Mouse (Mus musculus): Measurements from ENCODE around the gene Tgm5. TPM values are rescaled to one million over a fixed set of nuclear protein-coding genes. Genes with fewer than 3 reads are reported as not detected.

Gene Tgm5
- total and polyA plus RNA-seq, 3 experiments = 0.11 TPM; not detected in 2

- H3K9me3 ChIP-seq (replicated peaks) = no peaks in the 10 kb centered on the region
- peak; percentile 71 for ATAC-seq (ENCODE audit: extremely low read depth, insufficient number of reproducible peaks, low FRiP score, poor library complexity, severe bottlenecking)
- no peak for TF ChIP-seq CTCF (IDR thresholded peaks at IDR 0.05; ENCODE audit: low read depth, low read length)
- TF ChIP-seq POLR2AphosphoS5 (IDR thresholded peaks at IDR 0.05; ENCODE audit: insufficient replicate concordance, low read depth, low read length) = no peak
- TF ChIP-seq GATA1 (IDR thresholded peaks at IDR 0.05; ENCODE audit: borderline replicate concordance, low read length) = no peak
- no peak for TF ChIP-seq GATA2 (IDR thresholded peaks at IDR 0.05; ENCODE audit: borderline replicate concordance, low read depth, low read length)
- peak; percentile 62 for TF ChIP-seq TAL1 (conservative IDR thresholded peaks at IDR 0.05; ENCODE audit: low read depth, low read length)
Observed at GRCm38 (mm10) chr2:121057997-121058396, 27.6 kb downstream of the Tgm5 start.

GRCm38 (mm10) chr2:121055915-121056314 is 29.7 kb downstream of the Tgm5 start:
- DNase-seq (ENCODE audit: low spot score) (no peak), ATAC-seq (ENCODE audit: extremely low read depth, insufficient number of reproducible peaks, low FRiP score, poor library complexity, severe bottlenecking) (no peak)
- TF ChIP-seq TAL1 (conservative IDR thresholded peaks at IDR 0.05; ENCODE audit: low read depth, low read length) = no peak
- TF ChIP-seq GATA1 (IDR thresholded peaks at IDR 0.05; ENCODE audit: borderline replicate concordance, low read length) = no peak
- TF ChIP-seq POLR2AphosphoS5 (IDR thresholded peaks at IDR 0.05; ENCODE audit: insufficient replicate concordance, low read depth, low read length) = no peak
- TF ChIP-seq CTCF (IDR thresholded peaks at IDR 0.05; ENCODE audit: low read depth, low read length) = no peak
- TF ChIP-seq GATA2 (IDR thresholded peaks at IDR 0.05; ENCODE audit: borderline replicate concordance, low read depth, low read length) = no peak

More at GRCm38 (mm10) chr2:121057997-121058396, 27.6 kb downstream of the Tgm5 start:
- DNase-seq (ENCODE audit: low spot score) = no peak
- peaks cover 5% of the 10 kb centered on the region; the same call in 1 of the 2 replicates for H3K27me3 ChIP-seq (ENCODE audit: insufficient read depth, low read length)
- H3K4me3 ChIP-seq (ENCODE audit: low read depth, low read length) = no peak overlapping the region; the same call in 1 of the 2 replicates
- H3K4me1 ChIP-seq (ENCODE audit: insufficient read depth, low read depth, low read length) = peaks cover 38% of the 10 kb centered on the region
- H3K36me3 ChIP-seq (replicated peaks) = no peaks in the 10 kb centered on the region

GRCm38 (mm10) chr2:121054060-121054459 is 31.6 kb downstream of the Tgm5 start:
- ATAC-seq (ENCODE audit: extremely low read depth, insufficient number of reproducible peaks, low FRiP score, poor library complexity, severe bottlenecking) (no peak), DNase-seq (ENCODE audit: low spot score) (no peak)
- TF ChIP-seq GATA1 (IDR thresholded peaks at IDR 0.05; ENCODE audit: borderline replicate concordance, low read length) (no peak), POLR2AphosphoS5 (IDR thresholded peaks at IDR 0.05; ENCODE audit: insufficient replicate concordance, low read depth, low read length) (no peak), CTCF (IDR thresholded peaks at IDR 0.05; ENCODE audit: low read depth, low read length) (no peak), TAL1 (conservative IDR thresholded peaks at IDR 0.05; ENCODE audit: low read depth, low read length) (no peak), GATA2 (IDR thresholded peaks at IDR 0.05; ENCODE audit: borderline replicate concordance, low read depth, low read length) (no peak)
- no peaks in the 10 kb centered on the region for H3K9me3 ChIP-seq (replicated peaks)
- no peak overlapping the region for H3K4me3 ChIP-seq (ENCODE audit: low read depth, low read length)
- peaks cover 19% of the 10 kb centered on the region for H3K27me3 ChIP-seq (ENCODE audit: insufficient read depth, low read length)
- H3K4me1 ChIP-seq (ENCODE audit: insufficient read depth, low read depth, low read length) = peaks cover 37% of the 10 kb centered on the region
- no peaks in the 10 kb centered on the region for H3K36me3 ChIP-seq (replicated peaks)

More at GRCm38 (mm10) chr2:121055915-121056314, 29.7 kb downstream of the Tgm5 start:
- Histone ChIP-seq H3K4me3 (ENCODE audit: low read depth, low read length) (no peak overlapping the region), H3K4me1 (ENCODE audit: insufficient read depth, low read depth, low read length) (peaks cover 38% of the 10 kb centered on the region), H3K27me3 (ENCODE audit: insufficient read depth, low read length) (peaks cover 12% of the 10 kb centered on the region), H3K9me3 (replicated peaks) (no peaks in the 10 kb centered on the region), H3K36me3 (replicated peaks) (no peaks in the 10 kb centered on the region)

- Histone ChIP-seq H3K36me3 (replicated peaks) (no peaks in the 10 kb centered on the region), H3K4me1 (ENCODE audit: insufficient read depth, low read depth, low read length) (peaks cover 22% of the 10 kb centered on the region), H3K27me3 (ENCODE audit: insufficient read depth, low read length) (peaks cover 27% of the 10 kb centered on the region), H3K4me3 (ENCODE audit: low read depth, low read length) (no peak overlapping the region), H3K9me3 (replicated peaks) (no peaks in the 10 kb centered on the region)
- DNase-seq (ENCODE audit: low spot score) (no peak), ATAC-seq (ENCODE audit: extremely low read depth, insufficient number of reproducible peaks, low FRiP score, poor library complexity, severe bottlenecking) (no peak)
- TF ChIP-seq TAL1 (conservative IDR thresholded peaks at IDR 0.05; ENCODE audit: low read depth, low read length) (no peak), GATA1 (IDR thresholded peaks at IDR 0.05; ENCODE audit: borderline replicate concordance, low read length) (no peak), POLR2AphosphoS5 (IDR thresholded peaks at IDR 0.05; ENCODE audit: insufficient replicate concordance, low read depth, low read length) (no peak), CTCF (IDR thresholded peaks at IDR 0.05; ENCODE audit: low read depth, low read length) (no peak), GATA2 (IDR thresholded peaks at IDR 0.05; ENCODE audit: borderline replicate concordance, low read depth, low read length) (no peak)
Observed at GRCm38 (mm10) chr2:121052176-121052575, 33.5 kb downstream of the Tgm5 start.

- Histone ChIP-seq H3K27me3 (ENCODE audit: insufficient read depth, low read length) (peaks cover 39% of the 10 kb centered on the region), H3K4me3 (ENCODE audit: low read depth, low read length) (no peak overlapping the region), H3K4me1 (ENCODE audit: insufficient read depth, low read depth, low read length) (no peaks in the 10 kb centered on the region), H3K9me3 (replicated peaks) (no peaks in the 10 kb centered on the region), H3K36me3 (replicated peaks) (no peaks in the 10 kb centered on the region)
- DNase-seq (ENCODE audit: low spot score) (no peak), ATAC-seq (ENCODE audit: extremely low read depth, insufficient number of reproducible peaks, low FRiP score, poor library complexity, severe bottlenecking) (no peak)
- no peak for TF ChIP-seq POLR2AphosphoS5 (IDR thresholded peaks at IDR 0.05; ENCODE audit: insufficient replicate concordance, low read depth, low read length)
- TF ChIP-seq TAL1 (conservative IDR thresholded peaks at IDR 0.05; ENCODE audit: low read depth, low read length) = no peak
- TF ChIP-seq CTCF (IDR thresholded peaks at IDR 0.05; ENCODE audit: low read depth, low read length) = no peak
- no peak for TF ChIP-seq GATA2 (IDR thresholded peaks at IDR 0.05; ENCODE audit: borderline replicate concordance, low read depth, low read length)
- no peak for TF ChIP-seq GATA1 (IDR thresholded peaks at IDR 0.05; ENCODE audit: borderline replicate concordance, low read length)
Observed at GRCm38 (mm10) chr2:121045653-121046052, 40.0 kb downstream of the Tgm5 start.

- ATAC-seq (ENCODE audit: extremely low read depth, insufficient number of reproducible peaks, low FRiP score, poor library complexity, severe bottlenecking) (no peak), DNase-seq (ENCODE audit: low spot score) (no peak)
- Histone ChIP-seq H3K9me3 (replicated peaks) (no peaks in the 10 kb centered on the region), H3K27me3 (ENCODE audit: insufficient read depth, low read length) (peaks cover 17% of the 10 kb centered on the region), H3K4me1 (ENCODE audit: insufficient read depth, low read depth, low read length) (peaks cover 16% of the 10 kb centered on the region), H3K4me3 (ENCODE audit: low read depth, low read length) (no peak overlapping the region), H3K36me3 (replicated peaks) (no peaks in the 10 kb centered on the region)
- TF ChIP-seq TAL1 (conservative IDR thresholded peaks at IDR 0.05; ENCODE audit: low read depth, low read length) (no peak), GATA2 (IDR thresholded peaks at IDR 0.05; ENCODE audit: borderline replicate concordance, low read depth, low read length) (no peak), GATA1 (IDR thresholded peaks at IDR 0.05; ENCODE audit: borderline replicate concordance, low read length) (no peak), CTCF (IDR thresholded peaks at IDR 0.05; ENCODE audit: low read depth, low read length) (no peak), POLR2AphosphoS5 (IDR thresholded peaks at IDR 0.05; ENCODE audit: insufficient replicate concordance, low read depth, low read length) (no peak)
Observed at GRCm38 (mm10) chr2:121041098-121041497, 44.5 kb downstream of the Tgm5 start.

All from G1E (cell line).